In the genomic region with DNA sequence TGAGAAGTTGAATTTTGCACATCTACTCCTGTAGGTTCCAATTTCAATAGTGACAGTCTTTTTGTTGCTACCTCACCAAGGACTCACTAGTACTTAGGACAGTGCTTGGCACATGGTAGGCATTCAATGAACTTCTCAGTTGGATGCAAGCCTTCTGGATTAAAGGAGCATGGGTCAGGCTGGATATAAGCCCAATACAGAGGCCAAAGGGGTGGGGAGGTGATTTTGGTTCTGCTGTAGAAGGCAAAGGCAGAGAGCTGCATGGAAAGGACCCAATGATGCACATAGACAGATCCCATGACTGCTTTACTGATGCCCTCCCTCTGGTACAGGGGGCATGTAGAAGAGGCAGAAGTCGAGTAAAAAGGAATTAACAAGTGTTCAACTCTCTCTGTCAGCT, we compare ENCODE assay signal across 7 mouse cellular contexts. TPM values are rescaled to one million over a fixed set of nuclear protein-coding genes. Genes with fewer than 3 reads are reported as not detected.
DNase-seq lines count a peak whose midpoint lies in the region; ATAC-seq lines count a peak whose summit lies in the region.

No protein-coding gene starts in this region.

- peak overlapping the region; percentile 65; the same call in 1 of the 2 replicates for H3K4me2 ChIP-seq in heart, embryonic 16.5 days (ENCODE audit: low read depth, low read length)
- H3K4me2 ChIP-seq in limb, embryonic 12.5 days: peak overlapping the region; percentile 49

- no peak overlapping the region for H3K9ac ChIP-seq in heart, embryonic 16.5 days (ENCODE audit: low read length)
- H3K9ac ChIP-seq in limb, embryonic 12.5 days (replicated peaks): no peak overlapping the region

- 43% methylated on average over 1 of the region's 1 CpGs for WGBS in heart, embryonic 16.5 days
- 15% methylated on average over 1 of the region's 1 CpGs for WGBS in limb, embryonic 12.5 days

- H3K27me3 ChIP-seq in heart, embryonic 16.5 days (ENCODE audit: control insufficient read depth, insufficient read depth, low read length): no peaks in the 10 kb centered on the region
- no peaks in the 10 kb centered on the region for H3K27me3 ChIP-seq in limb, embryonic 12.5 days

- H3K9me3 ChIP-seq in heart, embryonic 16.5 days (replicated peaks; ENCODE audit: control insufficient read depth, low read length): no peaks in the 10 kb centered on the region; the same call in 1 of the 2 replicates
- H3K9me3 ChIP-seq in limb, embryonic 12.5 days: no peaks in the 10 kb centered on the region

- no peaks in the 10 kb centered on the region for H3K36me3 ChIP-seq in heart, embryonic 16.5 days (ENCODE audit: control insufficient read depth, insufficient read depth)
- H3K36me3 ChIP-seq in limb, embryonic 12.5 days: no peaks in the 10 kb centered on the region

- ATAC-seq in heart, embryonic 16.5 days (replicated peaks; ENCODE audit: extremely low read depth, insufficient read depth, low FRiP score): no peak
- no peak for ATAC-seq in limb, embryonic 12.5 days (ENCODE audit: insufficient number of reproducible peaks, insufficient read depth, low FRiP score, low TSS enrichment, low read depth)

- no peaks in the 10 kb centered on the region for H3K4me1 ChIP-seq in heart, embryonic 16.5 days (ENCODE audit: control insufficient read depth, insufficient read depth, low read length)
- no peaks in the 10 kb centered on the region for H3K4me1 ChIP-seq in limb, embryonic 12.5 days (replicated peaks)

- DNase-seq in heart, adult 11 months: no peak
- DNase-seq in 3134 (ENCODE audit: extremely low read depth, insufficient read length, low spot score): peak; percentile 5
- peak; percentile 4 for DNase-seq in ES-CJ7 (ENCODE audit: low read depth, low spot score)
- DNase-seq in left cerebral cortex, adult 9 months (ENCODE audit: low spot score in 2 of 2): no peak
- DNase-seq in frontal cortex, adult 2 months (ENCODE audit: extremely low spot score in 1 of 2, low spot score in 1 of 2): no peak

- no peak overlapping the region for H3K27ac ChIP-seq in heart, embryonic 16.5 days (ENCODE audit: low read length)
- H3K27ac ChIP-seq in limb, embryonic 12.5 days: no peak overlapping the region

- H3K4me3 ChIP-seq in heart, embryonic 16.5 days (ENCODE audit: low read length): no peak overlapping the region
- peak overlapping the region; percentile 65; the same call in 1 of the 2 replicates for H3K4me3 ChIP-seq in limb, embryonic 12.5 days (replicated peaks)

RNA-seq across cellular contexts. Expression of a gene that starts 0.8 kb away (rescaled TPM):
- polyA plus RNA-seq in heart, embryonic 16.5 days (2015; fragmentation: Nextera tagmentation; extraction: Ambion mirVana): 35.3 and 38.8 TPM in 2 replicates
- polyA plus RNA-seq in limb, embryonic 12.5 days (2016; fragmentation: Nextera tagmentation; extraction: Ambion mirVana): 85.6 and 86.5 TPM in 2 replicates
- polyA plus RNA-seq in frontal cortex, adult 2 months (2012; rRNA removed): 49.8 and 56.4 TPM in 2 replicates

Comparison
In these comparisons a context has a peak if more than half of its experiments do, and no peak if none do; other contexts are left out.
1. DNase-seq: peak in 3134 (single experiment) and ES-CJ7 (single experiment); none in heart, adult 11 months (single experiment), left cerebral cortex, adult 9 months (0 of 2) and frontal cortex, adult 2 months (0 of 2).